Mouse (Mus musculus) hindbrain, postnatal 0 days (tissue): ENCODE measurements around the gene Hlcs. TPM values are rescaled to one million over a fixed set of nuclear protein-coding genes. Genes with fewer than 3 reads are reported as not detected.

Experiments
- ATAC-seq: fragments of 200-750 bp; cut with Nextera tagmentation; 2 replicates; pipeline ENCODE4 v1.8.0; 2017; ENCODE audit warnings: mild to moderate bottlenecking, moderate TSS enrichment, moderate library complexity
- DNase-seq: peaks from one replicate; pipeline ENCODE4 v3.0.0-alpha.2; 2015; ENCODE audit warnings: low spot score
- H3K27ac ChIP-seq: fragments of 300-500 bp; sonication (generic); 2 replicates; pipeline ENCODE4 v1.5.1; 2014; ENCODE audit warnings: mild to moderate bottlenecking
- H3K27me3 ChIP-seq: fragments of 300-500 bp; sonication (generic); 2 replicates; pipeline ENCODE4 v1.6.1; 2014; ENCODE audit warnings: low read length, mixed read lengths; ENCODE audit not compliant: insufficient read depth
- H3K36me3 ChIP-seq: fragments of 300-500 bp; sonication (generic); 2 replicates; pipeline ENCODE4 v1.6.1; 2014; ENCODE audit warnings: low read length, mixed read lengths; ENCODE audit not compliant: insufficient read depth
- H3K4me1 ChIP-seq: fragments of 300-500 bp; sonication (generic); 2 replicates; pipeline ENCODE4 v1.6.1; 2014; ENCODE audit warnings: antibody characterized with exemption, low read length, mixed read lengths; ENCODE audit not compliant: insufficient read depth
- H3K4me2 ChIP-seq: fragments of 300-500 bp; sonication (generic); 2 replicates; pipeline ENCODE4 v1.6.1; 2014; ENCODE audit warnings: low read depth, mild to moderate bottlenecking, low read length, moderate library complexity, mixed read lengths
- H3K4me3 ChIP-seq: fragments of 300-500 bp; sonication (generic); 2 replicates; pipeline ENCODE4 v1.5.1; 2014; ENCODE audit warnings: low read length
- H3K9ac ChIP-seq: fragments of 300-500 bp; sonication (generic); replicated peaks from 2 replicates; pipeline ENCODE4 v1.6.1; 2014; ENCODE audit warnings: mild to moderate bottlenecking, low read length, moderate library complexity, mixed read lengths
- H3K9me3 ChIP-seq: fragments of 300-500 bp; sonication (generic); 2 replicates; pipeline ENCODE4 v1.6.1; 2016; ENCODE audit warnings: low read length, mixed read lengths
- CTCF ChIP-seq: IDR thresholded peaks from 2 replicates; pipeline ENCODE4 v1.5.1; 2016; ENCODE audit warnings: antibody characterized with exemption, control low read depth, low read depth
- WGBS: fragments of 180-500 bp; shearing (Covaris S2); extraction: QIAGEN DNeasy Blood & Tissue Kit; methylation state at CpG from one replicate; pipeline ENCODE4 v1.1.7; 2014; 5-methylcytosine and 5-hydroxymethylcytosine counted together
- polyA plus RNA-seq: library from polyadenylated mRNA; unstranded; fragments of >200 nt; fragmentation: Nextera tagmentation; extraction: Ambion mirVana; gene quantifications from 2 replicates; pipeline ENCODE4 v1.2.1, GENCODE M21; 2015
- total RNA-seq: library from RNA; depleted of rRNA; stranded (reverse); fragments of >200 nt; gene quantifications from 2 replicates; pipeline ENCODE4 v1.2.3, GENCODE M21; 2014

Hlcs gene
- total and polyA plus RNA-seq, 2 experiments from 2014 or later: 7.3 to 8.1 TPM

DNA sequence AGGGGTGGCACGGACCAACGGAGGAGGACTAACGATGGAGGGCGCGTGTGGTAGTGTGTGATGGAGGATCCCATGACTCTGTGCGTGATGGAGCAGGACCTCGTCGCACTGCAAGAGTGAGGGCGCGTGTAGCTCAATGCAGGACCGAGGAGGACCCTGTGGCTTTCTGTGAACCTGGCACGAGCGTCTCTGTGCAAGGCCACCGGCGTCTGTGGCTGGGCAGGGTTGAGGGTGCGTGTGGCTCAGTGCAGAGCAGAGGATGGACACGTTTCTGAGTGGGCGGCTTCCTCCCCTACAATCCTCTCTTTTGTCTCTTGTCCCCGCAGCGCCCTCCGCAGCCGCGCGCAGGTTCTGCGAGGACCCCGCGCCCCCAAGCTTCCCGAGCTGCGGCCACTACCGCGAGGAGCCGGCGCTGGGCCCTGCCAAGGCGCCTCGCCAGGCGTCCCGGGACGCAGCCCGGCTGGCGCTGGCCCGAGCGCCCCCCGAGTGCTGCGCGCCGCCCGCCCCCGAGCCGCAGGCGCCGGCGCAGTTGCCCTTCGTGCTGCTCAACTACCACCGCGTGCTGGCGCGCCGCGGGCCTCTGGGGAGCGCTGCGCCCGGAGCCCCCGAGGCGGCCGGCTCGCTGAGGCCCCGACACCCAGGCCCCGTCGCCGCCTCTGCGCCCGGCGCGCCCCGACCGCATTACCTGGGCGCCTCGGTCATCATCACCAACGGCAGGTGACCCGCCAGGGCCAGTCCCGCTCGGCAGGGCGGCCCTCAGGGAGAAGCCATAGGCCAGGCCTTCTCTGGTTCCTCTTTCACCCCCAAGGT is 188.0 kb downstream of the Hlcs start:
- Histone ChIP-seq H3K9me3 (no peaks in the 10 kb centered on the region), H3K4me1 (0 out of 2 replicates have a peak, but pooled peaks cover 3% of the 10 kb centered on the region), H3K4me3 (peak overlapping the region; percentile 45), H3K27ac (no peak overlapping the region), H3K36me3 (no peaks in the 10 kb centered on the region), H3K4me2 (peak overlapping the region; percentile 83), H3K9ac (peak overlapping the region; percentile 46), H3K27me3 (peaks cover 27% of the 10 kb centered on the region)
- DNase-seq (peak; percentile 42), ATAC-seq (peak; percentile 76)
- under 1% methylated on average over 65 of the region's 83 CpGs for WGBS
- no peak; the same call in 1 of the 2 replicates for TF ChIP-seq CTCF

GRCm38 (mm10) chr16:94123247-94123646 is 190.1 kb downstream of the Hlcs start:
- peaks cover 28% of the 10 kb centered on the region for H3K27me3 ChIP-seq
- WGBS: 31% methylated on average over 11 of the region's 11 CpGs
- H3K9ac ChIP-seq: no peak overlapping the region

DNA sequence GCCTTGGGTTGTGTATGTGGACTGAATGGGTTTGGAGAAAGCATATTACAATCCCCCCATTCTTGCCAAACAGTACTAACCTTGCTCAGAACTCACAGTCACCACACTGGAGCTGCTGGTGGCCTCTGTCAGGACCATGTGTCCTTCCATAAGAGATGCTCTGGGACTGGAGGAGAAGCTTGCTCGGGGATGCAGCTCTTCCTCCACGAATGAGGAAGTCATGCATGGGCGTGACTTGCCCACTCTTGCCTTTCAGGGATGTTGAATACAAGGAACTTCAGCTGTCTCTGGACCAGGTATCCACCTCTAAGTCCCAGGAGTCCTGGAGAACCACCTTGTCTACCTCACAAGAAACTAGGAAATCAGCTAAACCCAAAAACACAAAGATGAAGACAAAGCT is 191.0 kb downstream of the Hlcs start:
- no peak overlapping the region for H3K4me3 ChIP-seq
- H3K9ac ChIP-seq: no peak overlapping the region
- WGBS: 86% methylated on average over 3 of the region's 3 CpGs
- TF ChIP-seq CTCF: no peak
- H3K4me1 ChIP-seq: 0 out of 2 replicates have a peak, but pooled peaks cover 3% of the 10 kb centered on the region
- peaks cover 28% of the 10 kb centered on the region for H3K27me3 ChIP-seq
- no peak overlapping the region for H3K27ac ChIP-seq
- H3K9me3 ChIP-seq: no peaks in the 10 kb centered on the region
- H3K36me3 ChIP-seq: no peaks in the 10 kb centered on the region
- DNase-seq: no peak
- no peak overlapping the region for H3K4me2 ChIP-seq
- ATAC-seq: no peak

More at GRCm38 (mm10) chr16:94123247-94123646, 190.1 kb downstream of the Hlcs start:
- peak; percentile 33; the same call in 1 of the 2 replicates for ATAC-seq
- 0 out of 2 replicates have a peak overlapping the region, but pooled peaks have one; percentile 7 for H3K4me2 ChIP-seq
- H3K27ac ChIP-seq: no peak overlapping the region
- H3K4me3 ChIP-seq: no peak overlapping the region
- H3K36me3 ChIP-seq: no peaks in the 10 kb centered on the region
- H3K9me3 ChIP-seq: no peaks in the 10 kb centered on the region
- 0 out of 2 replicates have a peak, but pooled peaks cover 3% of the 10 kb centered on the region for H3K4me1 ChIP-seq
- DNase-seq: peak; percentile 89
- TF ChIP-seq CTCF: no peak

DNA sequence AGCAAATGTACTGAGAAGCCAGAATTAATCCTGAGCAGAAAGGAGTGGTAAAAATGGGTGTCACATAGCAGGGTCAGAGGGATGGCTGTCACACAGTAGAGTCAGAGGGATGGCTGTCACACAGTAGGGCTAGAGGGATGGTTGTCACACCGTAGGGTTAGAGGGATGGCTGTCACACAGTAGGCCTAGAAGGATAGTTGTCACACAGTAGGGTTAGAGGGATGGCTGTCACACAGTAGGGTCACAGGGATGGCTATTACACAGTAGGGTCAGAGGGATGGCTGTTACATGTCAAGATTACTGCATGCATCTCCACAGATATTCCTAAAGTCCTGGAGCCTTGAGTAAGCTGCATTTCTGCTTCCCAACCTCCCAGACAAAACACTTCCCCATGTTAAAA is 195.0 kb downstream of the Hlcs start:
- Histone ChIP-seq H3K27ac (no peak overlapping the region), H3K4me2 (no peak overlapping the region), H3K4me3 (no peak overlapping the region), H3K9ac (no peak overlapping the region), H3K27me3 (peaks cover 17% of the 10 kb centered on the region), H3K4me1 (no peaks in the 10 kb centered on the region), H3K36me3 (no peaks in the 10 kb centered on the region), H3K9me3 (no peaks in the 10 kb centered on the region)
- ATAC-seq (no peak), DNase-seq (no peak)
- 100% methylated on average over 1 of the region's 1 CpGs for WGBS
- TF ChIP-seq CTCF: no peak

GRCm38 (mm10) chr16:94117333-94117732 is 196.0 kb downstream of the Hlcs start:
- no peak overlapping the region for H3K4me3 ChIP-seq
- TF ChIP-seq CTCF: no peak
- H3K4me1 ChIP-seq: no peaks in the 10 kb centered on the region
- DNase-seq (no peak), ATAC-seq (no peak)
- no peaks in the 10 kb centered on the region for H3K9me3 ChIP-seq
- H3K9ac ChIP-seq: no peak overlapping the region
- peaks cover 16% of the 10 kb centered on the region; the same call in 1 of the 2 replicates for H3K27me3 ChIP-seq
- 47% methylated on average over 6 of the region's 6 CpGs for WGBS
- H3K27ac ChIP-seq: no peak overlapping the region
- H3K4me2 ChIP-seq: no peak overlapping the region
- no peaks in the 10 kb centered on the region for H3K36me3 ChIP-seq

DNA sequence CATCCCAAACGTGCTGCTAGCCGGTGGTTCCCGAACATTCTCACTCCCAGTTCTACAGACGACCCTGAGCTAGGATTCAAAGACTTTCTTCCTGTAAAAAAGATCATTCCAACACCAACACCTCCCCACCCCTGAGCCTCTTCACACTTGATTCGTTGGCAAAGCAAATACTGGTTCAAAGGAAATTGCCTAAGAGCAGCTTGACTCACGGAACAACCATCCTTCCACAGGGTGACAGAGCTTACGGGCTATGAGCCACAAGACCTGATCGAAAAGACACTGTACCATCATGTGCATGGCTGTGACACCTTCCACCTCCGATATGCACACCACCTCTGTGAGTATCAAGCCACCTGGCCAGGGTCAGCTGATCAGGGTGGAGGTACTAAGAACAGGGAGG is 198.7 kb downstream of the Hlcs start:
- DNase-seq (no peak), ATAC-seq (no peak)
- H3K9ac ChIP-seq: no peak overlapping the region
- H3K4me1 ChIP-seq: no peaks in the 10 kb centered on the region
- peaks cover 4% of the 10 kb centered on the region; the same call in 1 of the 2 replicates for H3K27me3 ChIP-seq
- H3K9me3 ChIP-seq: no peaks in the 10 kb centered on the region
- H3K36me3 ChIP-seq: no peaks in the 10 kb centered on the region
- H3K4me2 ChIP-seq: no peak overlapping the region
- WGBS: 87% methylated on average over 9 of the region's 9 CpGs
- no peak overlapping the region for H3K4me3 ChIP-seq
- H3K27ac ChIP-seq: no peak overlapping the region
- TF ChIP-seq CTCF: no peak

GRCm38 (mm10) chr16:94113160-94113559 is 200.2 kb downstream of the Hlcs start:
- Histone ChIP-seq H3K27me3 (peaks cover 4% of the 10 kb centered on the region; the same call in 1 of the 2 replicates), H3K4me3 (no peak overlapping the region), H3K27ac (no peak overlapping the region), H3K9me3 (no peaks in the 10 kb centered on the region), H3K4me2 (no peak overlapping the region), H3K36me3 (no peaks in the 10 kb centered on the region), H3K4me1 (no peaks in the 10 kb centered on the region), H3K9ac (no peak overlapping the region)
- ATAC-seq: no peak
- WGBS: 85% methylated on average over 7 of the region's 7 CpGs
- TF ChIP-seq CTCF: no peak
- no peak for DNase-seq
